Mouse (Mus musculus): Measurements from ENCODE around the gene Pan2. TPM values are rescaled to one million over a fixed set of nuclear protein-coding genes. Genes with fewer than 3 reads are reported as not detected.
"Not testable (repeated sequence)": the region's sequence is repeated elsewhere in the genome, so short reads cannot be mapped to it uniquely, and the experiment has no call there.

Gene Pan2
- 10 to 100 TPM; 12.3 to 17.4 TPM for total RNA-seq (2021)

DNA sequence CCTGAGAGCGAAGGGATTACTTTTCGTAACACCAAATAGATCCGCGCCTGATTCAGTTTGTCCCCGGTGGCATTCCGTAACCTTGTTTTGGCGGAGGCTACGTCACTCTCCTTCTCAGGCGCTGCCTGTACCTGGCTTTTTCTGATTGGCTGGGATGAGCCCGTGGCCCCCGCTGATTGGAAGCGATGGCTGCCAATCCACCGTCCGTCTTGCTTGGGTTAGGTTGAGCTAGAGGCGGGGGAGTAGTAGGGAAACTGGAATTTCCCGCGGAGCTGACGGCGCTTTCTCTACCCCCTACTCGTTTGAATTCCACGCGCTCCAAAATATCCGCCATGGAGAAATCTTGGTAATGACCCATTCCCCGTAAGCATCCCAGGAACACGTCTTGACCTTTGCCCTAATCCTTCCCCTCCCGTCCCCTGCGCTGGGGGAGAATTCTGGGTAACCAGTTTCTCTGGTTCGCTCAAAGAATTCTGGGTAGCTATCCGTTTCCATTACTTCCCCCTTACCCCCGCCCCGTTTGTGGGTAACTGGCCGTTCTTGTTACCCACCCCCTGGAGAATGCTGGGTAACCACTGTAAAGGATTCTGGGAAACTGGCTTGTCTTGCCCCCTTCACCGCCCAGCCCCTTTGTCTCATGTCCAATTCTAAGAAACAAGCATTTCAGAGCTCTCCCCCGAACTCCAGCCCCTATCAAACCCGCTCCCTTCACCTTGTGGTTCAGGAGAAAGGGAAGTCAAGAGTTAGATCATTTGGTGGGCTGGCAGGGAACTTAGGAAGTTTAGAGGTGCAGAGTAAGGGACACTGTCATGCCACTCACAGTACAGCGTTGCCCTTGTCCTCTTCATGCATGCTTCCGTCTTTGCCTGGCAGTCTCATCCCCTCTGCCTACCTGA, at the start of gene Pan2:
Gene Pan2 (plus strand): TSS at position 210 of the 896 bp plus-strand sequence.
- DNase-seq (ENCODE audit: extremely low spot score in 1 of 2, low spot score in 1 of 2), result peak; percentile 99 to 100

GRCm38 (mm10) chr10:128253677-128254255, 49.4 kb upstream of the Pan2 start, which contains the start of gene Apon:
Apon (plus strand) TSS chr10:128254096.
- DNase-seq (ENCODE audit: extremely low spot score in 1 of 2, low spot score in 1 of 2), result no peak

DNA sequence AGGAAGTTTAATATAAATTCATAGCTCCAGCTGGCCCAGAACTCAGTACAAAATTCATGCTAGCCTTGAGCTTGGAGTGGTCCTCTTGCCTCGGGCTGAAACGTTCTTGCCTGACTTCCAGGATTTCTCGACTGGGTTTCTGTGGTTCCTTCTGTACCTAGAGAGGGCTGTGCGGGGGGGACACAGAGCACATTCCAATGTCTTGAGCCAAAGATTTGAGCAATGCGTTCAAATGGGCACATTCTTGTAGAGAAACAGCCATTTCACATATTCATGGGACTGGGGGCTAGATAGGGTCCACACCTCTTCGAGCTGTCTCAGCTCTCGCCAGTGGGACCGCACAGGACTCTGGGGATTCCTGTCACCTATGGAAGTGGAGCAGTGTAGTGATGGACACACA, 47.2 kb upstream of the Pan2 start:
- no peak for DNase-seq (ENCODE audit: extremely low spot score in 1 of 2, low spot score in 1 of 2)

DNA sequence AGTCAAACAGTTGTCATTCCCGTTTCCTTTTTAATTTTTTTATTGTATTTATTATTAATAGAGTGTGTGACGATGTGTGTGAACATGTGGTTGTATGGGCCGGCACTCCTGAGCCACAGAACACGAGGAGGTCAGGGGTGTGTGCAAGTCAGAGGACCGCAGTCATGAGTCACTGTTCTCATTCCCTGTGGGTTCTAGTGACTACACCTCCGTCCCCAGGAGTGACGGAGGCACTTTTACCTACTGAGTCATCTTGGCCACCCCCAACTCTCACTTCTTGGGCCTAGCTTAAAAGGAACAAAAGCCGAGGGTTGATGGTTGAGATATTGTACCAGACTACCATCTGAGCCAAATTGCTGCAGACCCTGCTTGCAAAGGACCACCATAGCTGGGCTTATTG, 46.8 kb upstream of the Pan2 start:
- DNase-seq (ENCODE audit: extremely low spot score in 1 of 2, low spot score in 1 of 2), result no peak

GRCm38 (mm10) chr10:128258953-128259352, 44.2 kb upstream of the Pan2 start:
- no peak for DNase-seq (ENCODE audit: extremely low spot score in 1 of 2, low spot score in 1 of 2)

- no peak for DNase-seq (ENCODE audit: extremely low spot score in 1 of 2, low spot score in 1 of 2)
These were observed 43.2 kb upstream of the Pan2 start for GRCm38 (mm10) chr10:128259946-128260345.

GRCm38 (mm10) chr10:128260376-128260775, 42.8 kb upstream of the Pan2 start:
- not testable (repeated sequence) for DNase-seq (ENCODE audit: extremely low spot score in 1 of 2, low spot score in 1 of 2)

GRCm38 (mm10) chr10:128262300-128262699, 40.8 kb upstream of the Pan2 start:
- DNase-seq (ENCODE audit: extremely low spot score in 1 of 2, low spot score in 1 of 2), result no peak

DNA sequence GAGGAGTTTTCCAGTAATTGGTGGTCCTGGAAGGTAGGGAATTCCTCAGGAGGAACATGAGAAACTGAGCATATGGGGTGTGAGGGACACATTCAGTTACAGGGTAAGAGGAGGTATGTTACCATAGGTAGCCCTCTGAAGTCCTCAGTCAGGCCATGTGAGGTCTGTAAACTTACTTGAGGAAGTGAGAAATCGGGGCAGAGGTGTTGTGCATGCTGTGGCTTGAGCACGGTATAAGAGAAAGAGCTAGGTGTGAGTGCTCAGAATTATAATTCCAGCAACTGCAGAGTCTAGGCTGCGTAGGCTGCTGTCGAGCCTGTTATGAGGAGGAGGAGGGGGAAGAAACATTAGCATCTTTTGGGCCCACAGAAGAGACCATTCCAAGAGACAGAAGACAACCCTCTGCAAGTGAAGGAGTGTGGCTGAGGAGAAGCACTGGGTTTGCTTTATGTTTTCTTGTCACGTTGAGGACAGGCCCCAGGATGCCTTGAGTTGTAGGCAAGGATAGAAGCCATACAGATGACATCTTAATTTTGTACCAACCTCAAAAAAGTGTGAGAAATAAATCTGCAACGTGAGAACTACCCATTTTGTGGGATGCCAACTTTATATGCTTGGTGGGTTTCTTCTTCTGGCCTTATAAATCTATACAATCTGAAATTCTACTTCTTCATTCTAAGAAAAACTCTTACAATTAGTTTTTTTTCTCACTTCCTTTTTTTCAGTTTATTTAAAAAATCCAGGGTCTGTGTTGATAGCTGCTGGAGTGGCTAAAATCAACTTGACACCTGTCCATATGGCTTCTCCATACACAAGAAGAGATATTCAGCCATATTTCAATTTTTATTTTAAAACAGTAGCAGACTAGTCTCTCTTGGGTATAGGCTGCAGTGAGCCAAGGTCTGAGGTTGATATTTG, 39.5 kb upstream of the Pan2 start:
- DNase-seq (ENCODE audit: extremely low spot score in 1 of 2, low spot score in 1 of 2), result no peak

GRCm38 (mm10) chr10:128268371-128268770, 34.8 kb upstream of the Pan2 start, which contains the start of gene Apof:
Apof (plus strand) TSS chr10:128268671.
- DNase-seq (ENCODE audit: extremely low spot score in 1 of 2, low spot score in 1 of 2), result no peak

GRCm38 (mm10) chr10:128269206-128269910, 33.8 kb upstream of the Pan2 start:
- DNase-seq (ENCODE audit: extremely low spot score in 1 of 2, low spot score in 1 of 2), result no peak

DNA sequence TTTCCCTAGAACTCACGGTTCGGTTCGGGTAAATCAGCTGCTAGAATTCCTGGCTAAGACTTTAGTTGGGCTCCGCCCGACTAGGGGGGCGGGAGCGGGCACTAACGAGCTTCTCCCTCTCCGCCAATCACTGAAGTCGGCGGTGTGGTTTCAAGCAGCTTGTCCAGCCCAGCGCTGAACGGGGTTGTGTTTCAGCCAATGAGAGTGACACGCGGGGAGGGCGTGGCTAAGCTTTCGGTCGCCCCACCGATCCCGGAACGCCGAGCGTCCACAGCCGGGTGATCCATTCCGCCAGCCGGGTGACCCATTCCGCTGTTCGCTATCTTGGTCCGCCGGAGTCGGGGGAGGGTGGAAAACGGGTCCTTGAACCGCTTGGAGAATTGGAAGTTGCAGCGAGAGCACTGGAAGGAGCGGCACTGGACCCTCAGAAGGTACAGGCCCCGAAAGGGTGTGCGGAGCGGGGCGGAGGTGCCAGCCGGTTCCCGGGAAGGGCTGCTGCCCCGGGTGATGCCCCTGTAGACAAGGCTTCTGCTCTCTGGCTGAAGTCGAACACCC, 32.8 kb upstream of the Pan2 start, which contains the start of gene Stat2:
Gene Stat2 (plus strand): TSS at position 273 of the 555 bp plus-strand sequence.
- DNase-seq (ENCODE audit: extremely low spot score in 1 of 2, low spot score in 1 of 2), result peak; percentile 85 to 89

GRCm38 (mm10) chr10:128270866-128271265, 32.3 kb upstream of the Pan2 start:
- DNase-seq (ENCODE audit: extremely low spot score in 1 of 2, low spot score in 1 of 2), result no peak

GRCm38 (mm10) chr10:128271883-128272282, 31.3 kb upstream of the Pan2 start:
- DNase-seq (ENCODE audit: extremely low spot score in 1 of 2, low spot score in 1 of 2), result no peak

DNA sequence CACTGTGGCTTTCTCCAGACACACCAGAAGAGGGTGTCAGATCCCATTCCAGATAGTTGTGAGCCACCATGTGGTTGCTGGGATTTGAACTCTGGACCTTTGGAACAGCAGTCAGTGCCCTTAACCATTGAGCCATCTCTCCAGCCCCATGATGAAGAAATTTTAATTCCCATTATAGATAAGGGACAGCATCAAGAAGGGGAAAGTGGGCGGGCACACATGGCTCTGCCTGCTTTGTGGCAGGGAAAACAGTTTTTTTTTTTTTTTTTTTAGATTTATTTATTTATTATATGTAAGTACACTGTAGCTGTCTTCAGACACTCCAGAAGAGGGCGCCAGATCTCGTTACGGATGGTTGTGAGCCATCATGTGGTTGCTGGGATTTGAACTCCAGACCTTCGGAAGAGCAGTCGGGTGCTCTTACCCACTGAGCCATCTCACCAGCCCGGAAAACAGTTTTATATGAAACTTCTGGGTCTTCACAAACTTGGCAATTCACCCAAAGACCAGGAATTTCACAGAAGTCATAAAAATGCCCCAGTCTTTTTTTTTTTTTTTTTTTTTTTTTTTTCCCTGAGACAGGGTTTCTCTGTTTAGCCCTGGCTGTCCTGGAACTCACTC, 30.2 kb upstream of the Pan2 start:
- not testable (repeated sequence) for DNase-seq (ENCODE audit: extremely low spot score in 1 of 2, low spot score in 1 of 2)

- not testable (repeated sequence) for DNase-seq (ENCODE audit: extremely low spot score in 1 of 2, low spot score in 1 of 2)
These were observed 27.8 kb upstream of the Pan2 start for GRCm38 (mm10) chr10:128275374-128275773.

- DNase-seq (ENCODE audit: extremely low spot score in 1 of 2, low spot score in 1 of 2), result no peak
These were observed 25.0 kb upstream of the Pan2 start for GRCm38 (mm10) chr10:128278158-128278557.

DNA sequence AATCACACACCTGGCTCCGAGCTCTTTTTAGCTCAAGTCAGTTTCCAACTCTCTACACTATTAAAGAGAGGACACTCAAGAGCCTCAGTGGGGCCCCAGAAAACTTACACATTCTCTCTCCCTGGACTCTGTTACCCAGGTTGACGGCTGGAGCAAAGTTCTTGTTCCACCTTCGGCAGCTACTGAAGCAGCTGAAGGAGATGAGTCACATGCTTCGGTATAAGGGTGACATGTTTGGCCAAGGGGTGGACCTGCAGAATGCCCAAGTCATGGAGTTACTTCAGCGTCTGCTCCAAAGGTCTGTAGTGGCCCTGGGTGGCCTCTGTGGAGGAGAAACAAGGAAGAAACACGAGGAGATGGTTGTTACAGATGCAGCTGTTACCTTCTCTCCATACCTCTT, 22.2 kb upstream of the Pan2 start:
- DNase-seq (ENCODE audit: extremely low spot score in 1 of 2, low spot score in 1 of 2), result no peak

DNA sequence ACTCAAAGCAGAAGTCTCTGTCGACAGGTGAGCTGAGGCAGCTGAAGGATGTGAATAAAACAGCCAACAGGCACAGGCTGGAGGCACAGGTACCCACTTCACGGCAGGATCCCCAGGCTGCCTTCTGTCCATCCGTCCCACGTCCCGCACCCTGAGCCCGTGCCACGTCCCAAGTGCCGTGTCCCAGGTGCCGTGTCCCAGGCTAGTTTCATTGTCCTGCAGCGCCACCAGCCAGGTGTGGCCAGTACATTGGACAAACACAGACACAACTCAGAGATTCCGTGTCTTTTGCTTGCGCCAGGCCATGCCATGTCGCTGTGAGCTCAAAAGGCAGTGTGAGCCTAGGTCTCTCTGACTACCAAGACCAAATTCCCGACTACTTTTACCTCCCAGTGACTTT, 21.5 kb upstream of the Pan2 start:
- no peak for DNase-seq (ENCODE audit: extremely low spot score in 1 of 2, low spot score in 1 of 2)
